Mouse (Mus musculus) gastrocnemius, adult 2 months (tissue): ENCODE data around the gene Kdsr. TPM values are rescaled to one million over a fixed set of nuclear protein-coding genes. Genes with fewer than 3 reads are reported as not detected.

Experiments used
- DNase-seq: peaks from one replicate; pipeline ENCODE4 v3.0.0; 2022
- H3K27ac ChIP-seq: fragments of 200-600 bp; 2 replicates; pipeline ENCODE4 v1.8.1; 2022; ENCODE audit warnings: mild to moderate bottlenecking
- H3K4me3 ChIP-seq: fragments of 200-600 bp; 2 replicates; pipeline ENCODE4 v1.8.1; 2022; ENCODE audit warnings: mild to moderate bottlenecking, moderate library complexity
- CTCF ChIP-seq: fragments of 200-600 bp; IDR thresholded peaks from 2 replicates; pipeline ENCODE4 v1.8.1; 2022; ENCODE audit warnings: antibody characterized with exemption, mild to moderate bottlenecking, moderate library complexity
- intact Hi-C: fragments of 180-260 bp; cut with DNase I; formaldehyde crosslinking; loops from one replicate; pipeline ENCODE4 v1.15.1; 2025
- long read RNA-seq, 2 experiments: library from polyadenylated mRNA; stranded (forward); transcript quantifications; one replicate each; pipeline ENCODE4 v2.0.0; 2021
- total RNA-seq, 2 experiments: library from RNA; stranded (reverse); gene quantifications; 2 replicates each; pipeline ENCODE4 v1.2.3; 2021

Gene Kdsr
- total RNA-seq = 1 to 10 TPM; 3.9 to 4.4 TPM
- long read RNA-seq, experiment 1, full-length matches to known transcripts = 5 of 6 reads
- long read RNA-seq, experiment 1, partial matches to known transcripts = 0 of 6 reads
- long read RNA-seq, experiment 1, other reads (novel, unspliced or antisense) = 1 of 6 reads
- long read RNA-seq, experiment 2, full-length matches to known transcripts = 4 of 6 reads
- long read RNA-seq, experiment 2, partial matches to known transcripts = 1 of 6 reads
- long read RNA-seq, experiment 2, other reads (novel, unspliced or antisense) = 1 of 6 reads

- intact Hi-C loops = loop anchor here (1.0 kb wide), 1 partner anchor 36 kb away; the partner anchor contains the start of gene Vps4b
- DNase-seq = peak; percentile 99
- Histone ChIP-seq H3K27ac (peak within 1 kb of the TSS; percentile 96), H3K4me3 (peak within 1 kb of the TSS; percentile 91)
- TF ChIP-seq CTCF = no peak
These were observed at the start of gene Kdsr for GRCm38 (mm10) chr1:106759572-106760435. Gene Kdsr, minus strand, starts transcription at chr1:106759727.

GRCm38 (mm10) chr1:106799931-106800330 lies 40.4 kb upstream of the Kdsr start:
- no peak overlapping the region for H3K27ac ChIP-seq
- TF ChIP-seq CTCF = no peak
- intact Hi-C loops = no loop called here
- H3K4me3 ChIP-seq = no peak overlapping the region
- no peak for DNase-seq

GRCm38 (mm10) chr1:106799406-106799805 lies 39.9 kb upstream of the Kdsr start:
- no peak for TF ChIP-seq CTCF
- intact Hi-C loops = no loop called here
- Histone ChIP-seq H3K27ac (no peak overlapping the region), H3K4me3 (no peak overlapping the region)
- no peak for DNase-seq

- intact Hi-C loops = loop anchor here (1.0 kb wide), 1 partner anchor 37 kb away; no protein-coding TSS in a partner anchor
- H3K27ac ChIP-seq = peak overlapping the region; percentile 97
- peak overlapping the region; percentile 100 for H3K4me3 ChIP-seq
- no peak for TF ChIP-seq CTCF
- DNase-seq = no peak
These were observed 37.7 kb upstream of the Kdsr start for GRCm38 (mm10) chr1:106796987-106797779.

- peak within 1 kb of the TSS; percentile 97 for H3K27ac ChIP-seq
- H3K4me3 ChIP-seq = peak within 1 kb of the TSS; percentile 100
- peak; percentile 93 for DNase-seq
- TF ChIP-seq CTCF = no peak
- intact Hi-C loops = loop anchor here (1.0 kb wide), 1 partner anchor 36 kb away; no protein-coding TSS in a partner anchor
These were observed 37.0 kb upstream of the Kdsr start, which contains the start of gene Vps4b for GRCm38 (mm10) chr1:106796542-106796924. Gene Vps4b, minus strand, starts transcription at chr1:106796728.

GRCm38 (mm10) chr1:106795634-106796541 lies 36.4 kb upstream of the Kdsr start:
- Histone ChIP-seq H3K4me3 (peak overlapping the region; percentile 100), H3K27ac (peak overlapping the region; percentile 97)
- intact Hi-C loops = loop anchor here (1.0 kb wide), 1 partner anchor 36 kb away; no protein-coding TSS in a partner anchor
- TF ChIP-seq CTCF = no peak
- peak; percentile 71 for DNase-seq

- intact Hi-C loops = no loop called here
- Histone ChIP-seq H3K27ac (no peak overlapping the region), H3K4me3 (no peak overlapping the region)
- no peak for TF ChIP-seq CTCF
- DNase-seq = no peak
These were observed 15.4 kb upstream of the Kdsr start for GRCm38 (mm10) chr1:106774896-106775295.

- Histone ChIP-seq H3K27ac (no peak overlapping the region), H3K4me3 (no peak overlapping the region)
- intact Hi-C loops = no loop called here
- no peak for DNase-seq
- no peak for TF ChIP-seq CTCF
These were observed 14.6 kb upstream of the Kdsr start for GRCm38 (mm10) chr1:106774092-106774491.

GRCm38 (mm10) chr1:106768773-106769172 lies 9.2 kb upstream of the Kdsr start:
- DNase-seq = no peak
- Histone ChIP-seq H3K4me3 (no peak overlapping the region), H3K27ac (no peak overlapping the region)
- intact Hi-C loops = no loop called here
- TF ChIP-seq CTCF = no peak

- intact Hi-C loops = no loop called here
- no peak overlapping the region for H3K27ac ChIP-seq
- TF ChIP-seq CTCF = no peak
- no peak overlapping the region for H3K4me3 ChIP-seq
- DNase-seq = no peak
These were observed 6.2 kb upstream of the Kdsr start for GRCm38 (mm10) chr1:106765771-106766170.

GRCm38 (mm10) chr1:106764846-106765245 lies 5.3 kb upstream of the Kdsr start:
- no peak for TF ChIP-seq CTCF
- intact Hi-C loops = no loop called here
- H3K27ac ChIP-seq = no peak overlapping the region
- H3K4me3 ChIP-seq = no peak overlapping the region
- no peak for DNase-seq
